Mouse (Mus musculus): ENCODE measurements around the gene Tanc2.
A peak's percentile ranks its signal among the peaks of the same experiment; 100 is the strongest.

Tanc2 gene

GRCm38 (mm10) chr11:105955815-105956430 is 366.1 kb downstream of the Tanc2 start:
- DNase-seq, result no peak

GRCm38 (mm10) chr11:105957501-105957900 is 367.7 kb downstream of the Tanc2 start:
- DNase-seq, result peak; percentile 14

- peak; percentile 10 for DNase-seq
Observed at GRCm38 (mm10) chr11:105958566-105958965, 368.8 kb downstream of the Tanc2 start.

- DNase-seq, result peak; percentile 72
Observed at GRCm38 (mm10) chr11:105959355-105959754, 369.6 kb downstream of the Tanc2 start.

- peak; percentile 26 for DNase-seq
Observed at GRCm38 (mm10) chr11:105964691-105965090, 374.9 kb downstream of the Tanc2 start.

- no peak for DNase-seq
Observed at GRCm38 (mm10) chr11:105966288-105966687, 376.5 kb downstream of the Tanc2 start.

GRCm38 (mm10) chr11:105967741-105968574 is 378.2 kb downstream of the Tanc2 start, which contains the start of gene Ace:
TSS of gene Ace (plus strand) at chr11:105967945.
- DNase-seq, result peak; percentile 75

- DNase-seq, result no peak
Observed at GRCm38 (mm10) chr11:105968948-105969347, 379.2 kb downstream of the Tanc2 start.

GRCm38 (mm10) chr11:105969516-105969915 is 379.7 kb downstream of the Tanc2 start:
- peak; percentile 86 for DNase-seq

- DNase-seq, result no peak
Observed at GRCm38 (mm10) chr11:105974593-105974992, 384.8 kb downstream of the Tanc2 start.

GRCm38 (mm10) chr11:105975050-105975449 is 385.3 kb downstream of the Tanc2 start:
- DNase-seq, result no peak

GRCm38 (mm10) chr11:105975636-105976035 is 385.9 kb downstream of the Tanc2 start:
- no peak for DNase-seq

- no peak for DNase-seq
Observed at GRCm38 (mm10) chr11:105978232-105978631, 388.4 kb downstream of the Tanc2 start.

- DNase-seq, result no peak
Observed at GRCm38 (mm10) chr11:105978634-105979033, 388.8 kb downstream of the Tanc2 start.
